Mouse (Mus musculus) right cerebral cortex, postnatal 4 days (tissue): ENCODE results near the gene Gm47985.
"Not testable (repeated sequence)": the region's sequence is repeated elsewhere in the genome, so short reads cannot be mapped to it uniquely, and the experiment has no call there.

Experiments
- DNase-seq: peaks from one replicate; pipeline ENCODE4 v3.0.0-alpha.2; 2022

The Gm47985 gene

DNA sequence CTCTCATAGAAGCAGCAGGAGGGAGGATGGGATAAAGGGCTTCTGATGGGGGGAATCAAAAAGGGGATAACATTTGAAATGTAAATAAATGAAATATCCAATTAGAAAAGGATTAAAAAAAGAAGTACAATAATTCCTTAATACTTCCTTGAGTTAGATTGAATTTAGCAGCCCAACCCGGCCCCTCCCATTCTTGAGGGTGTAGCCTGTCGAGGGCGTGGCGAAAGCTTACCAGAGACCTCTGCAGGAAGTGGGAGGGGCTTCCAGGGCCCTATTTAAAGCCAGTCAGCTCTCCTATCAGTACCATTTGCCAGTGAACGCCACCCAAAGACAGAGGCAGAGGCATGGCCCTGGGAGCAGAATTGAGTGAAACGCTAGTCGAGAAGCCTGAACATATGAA lies at the start of gene Gm47985:
Gene Gm47985 (plus strand): TSS at position 272 of the 400 bp plus-strand sequence.
- not testable (repeated sequence) for DNase-seq

DNA sequence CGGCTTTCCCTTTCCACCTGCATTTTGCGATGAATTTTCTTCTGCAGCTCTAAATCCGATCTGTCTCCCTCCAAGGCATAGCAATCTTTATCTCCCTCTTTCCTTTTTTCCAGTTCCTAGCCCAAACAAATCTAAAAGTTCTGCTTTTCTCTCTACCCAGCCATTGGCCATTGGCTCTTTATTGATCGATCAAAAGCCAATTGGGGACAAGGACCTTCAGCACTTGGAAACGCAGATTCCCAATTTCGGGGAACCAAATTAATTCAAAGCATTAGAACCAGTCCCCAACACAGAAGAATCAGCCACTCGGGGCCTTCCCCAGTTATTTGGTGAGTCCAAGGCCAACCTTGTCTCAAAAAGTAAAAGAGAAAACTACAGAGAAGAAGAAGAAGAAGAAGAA lies 49.7 kb upstream of the Gm47985 start:
- DNase-seq = no peak

DNA sequence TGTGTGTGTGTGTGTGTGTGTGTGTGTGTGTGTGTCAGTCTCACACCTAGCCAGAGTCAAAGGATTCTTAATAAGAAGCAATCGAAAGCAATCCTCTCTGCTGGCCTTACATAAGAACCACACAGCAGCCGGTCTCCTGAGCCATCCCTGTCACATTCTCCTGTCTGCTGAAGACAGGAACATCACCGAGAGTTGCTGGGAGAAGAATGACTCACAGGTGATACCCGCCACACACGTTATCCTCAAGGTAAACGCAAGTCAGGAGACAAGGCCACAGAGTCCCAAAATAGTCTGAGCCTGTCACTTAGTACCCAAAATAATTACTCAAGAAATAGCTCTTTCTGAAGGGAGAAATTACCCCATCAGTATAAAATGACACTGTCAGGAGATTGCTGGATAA lies 43.9 kb upstream of the Gm47985 start:
- no peak for DNase-seq

GRCm38 (mm10) chr1:151140956-151141355 lies 41.4 kb upstream of the Gm47985 start:
- DNase-seq = no peak

DNA sequence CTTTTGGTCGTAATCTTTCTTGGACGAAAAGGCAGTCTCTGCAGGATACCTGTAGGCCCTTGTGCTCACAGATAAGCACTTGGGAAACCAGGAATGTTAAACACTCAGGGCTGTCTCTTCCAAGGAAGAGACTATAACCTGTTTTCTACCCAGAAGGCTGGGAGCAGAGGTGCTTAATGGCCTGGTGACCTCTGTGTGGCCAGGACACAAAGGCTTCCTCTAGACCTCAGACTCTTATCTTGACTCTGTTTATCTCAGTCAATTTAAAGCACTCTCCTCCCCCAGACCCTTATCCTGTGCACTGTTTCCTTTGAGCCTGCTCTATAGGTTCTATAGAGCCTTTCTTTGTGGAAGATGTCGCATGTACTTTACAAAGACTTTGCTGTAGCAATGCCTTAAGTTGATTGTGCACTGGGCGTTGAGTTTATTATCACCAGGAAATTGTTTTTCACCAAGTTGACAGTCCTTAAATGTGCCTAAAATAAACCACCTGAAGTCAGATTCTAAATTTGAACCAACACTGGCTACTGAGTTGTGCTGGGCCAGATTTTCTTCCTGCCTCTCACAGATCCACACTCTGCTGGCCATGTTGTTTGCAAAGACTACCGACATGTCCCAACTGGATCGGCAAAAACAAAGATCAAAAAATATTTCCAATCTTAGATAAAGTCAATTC lies 37.7 kb upstream of the Gm47985 start:
- DNase-seq = no peak

GRCm38 (mm10) chr1:151147801-151148200 lies 34.5 kb upstream of the Gm47985 start:
- no peak for DNase-seq

DNA sequence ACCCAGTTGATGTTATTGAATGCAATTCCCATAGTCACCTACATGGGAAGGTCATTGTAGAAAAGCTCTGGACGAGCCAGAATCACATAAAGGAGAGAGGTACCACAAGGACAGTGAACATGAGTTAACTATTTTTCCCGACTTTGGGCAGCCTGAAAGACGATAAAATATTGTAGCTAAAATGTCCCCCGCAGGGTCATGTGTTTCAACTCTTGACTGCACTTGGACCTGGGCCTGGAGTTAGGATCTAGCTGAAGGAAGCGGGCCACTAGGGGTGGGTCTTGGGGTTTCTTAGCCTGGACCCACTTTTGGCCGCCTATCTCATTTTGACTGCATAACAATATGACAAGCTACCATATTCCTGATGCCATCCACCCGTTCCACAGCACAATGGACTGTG lies 32.1 kb upstream of the Gm47985 start:
- DNase-seq = no peak

- DNase-seq = no peak
These were observed 31.2 kb upstream of the Gm47985 start for GRCm38 (mm10) chr1:151151089-151151488.

- DNase-seq = no peak
These were observed 29.2 kb upstream of the Gm47985 start for GRCm38 (mm10) chr1:151153056-151153652.

GRCm38 (mm10) chr1:151154131-151154530 lies 28.2 kb upstream of the Gm47985 start:
- DNase-seq = not testable (repeated sequence)

DNA sequence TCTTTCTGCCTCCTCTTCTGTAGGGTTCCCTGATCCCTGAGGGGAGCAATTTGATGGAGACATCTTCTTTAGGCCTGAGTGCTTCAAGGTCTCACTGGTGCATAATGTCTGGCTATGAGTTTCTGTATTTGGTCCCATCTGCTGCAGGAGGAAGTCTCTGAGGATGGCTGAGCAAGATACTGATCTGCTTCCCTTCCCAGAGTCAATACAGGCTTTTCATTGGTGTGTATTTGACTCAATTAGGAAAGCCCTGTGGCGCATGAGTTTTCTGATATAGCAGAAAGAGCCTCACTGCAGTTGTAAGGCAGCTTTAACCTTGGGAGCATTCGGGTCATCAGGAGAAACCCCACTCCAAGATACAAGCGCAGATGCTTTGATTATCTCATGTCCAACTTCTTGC lies 26.2 kb upstream of the Gm47985 start:
- no peak for DNase-seq

DNA sequence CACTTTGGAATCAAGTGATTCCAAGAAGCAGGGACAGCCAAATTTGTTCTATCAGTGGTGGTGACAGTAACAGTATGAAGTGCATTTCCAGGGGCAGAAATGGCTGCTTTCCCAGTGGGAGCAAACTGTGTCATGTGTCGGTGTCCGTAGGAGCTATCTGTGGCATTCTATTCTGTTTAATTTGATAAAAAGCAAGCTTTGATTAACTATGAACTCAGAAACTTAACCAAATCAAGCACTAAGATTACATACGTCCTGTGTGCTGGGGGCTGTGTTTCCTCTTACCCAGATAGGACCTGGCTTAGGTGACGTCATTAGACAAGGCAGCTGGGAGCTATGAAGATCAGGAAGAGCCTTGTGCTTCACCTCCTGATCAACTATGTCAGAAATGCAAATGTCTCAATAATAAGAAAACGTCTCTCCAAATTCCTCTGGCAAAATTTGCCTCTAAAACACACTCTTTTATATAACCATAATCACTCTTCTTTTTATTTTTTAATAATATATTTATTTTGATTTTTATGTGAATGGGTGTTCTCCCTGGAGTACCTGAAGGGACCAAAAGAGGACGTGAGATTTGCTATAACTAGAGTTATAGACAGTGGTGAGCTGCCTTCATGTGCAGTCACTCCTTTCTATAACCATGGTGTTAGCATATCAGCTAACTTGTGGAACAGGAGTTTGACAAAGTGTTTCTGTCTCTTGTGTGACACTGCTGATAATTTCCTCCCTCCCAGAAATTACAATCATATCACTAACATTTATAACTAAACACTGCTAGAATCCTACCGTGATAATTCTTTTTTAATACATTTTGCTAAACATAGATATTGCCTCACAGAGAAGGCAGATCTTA lies 25.3 kb upstream of the Gm47985 start:
- no peak for DNase-seq

GRCm38 (mm10) chr1:151157963-151158856 lies 24.1 kb upstream of the Gm47985 start:
- no peak for DNase-seq

- DNase-seq = no peak
These were observed 23.4 kb upstream of the Gm47985 start for GRCm38 (mm10) chr1:151158857-151159510.

- DNase-seq = no peak
These were observed 16.3 kb upstream of the Gm47985 start for GRCm38 (mm10) chr1:151166031-151166430.

DNA sequence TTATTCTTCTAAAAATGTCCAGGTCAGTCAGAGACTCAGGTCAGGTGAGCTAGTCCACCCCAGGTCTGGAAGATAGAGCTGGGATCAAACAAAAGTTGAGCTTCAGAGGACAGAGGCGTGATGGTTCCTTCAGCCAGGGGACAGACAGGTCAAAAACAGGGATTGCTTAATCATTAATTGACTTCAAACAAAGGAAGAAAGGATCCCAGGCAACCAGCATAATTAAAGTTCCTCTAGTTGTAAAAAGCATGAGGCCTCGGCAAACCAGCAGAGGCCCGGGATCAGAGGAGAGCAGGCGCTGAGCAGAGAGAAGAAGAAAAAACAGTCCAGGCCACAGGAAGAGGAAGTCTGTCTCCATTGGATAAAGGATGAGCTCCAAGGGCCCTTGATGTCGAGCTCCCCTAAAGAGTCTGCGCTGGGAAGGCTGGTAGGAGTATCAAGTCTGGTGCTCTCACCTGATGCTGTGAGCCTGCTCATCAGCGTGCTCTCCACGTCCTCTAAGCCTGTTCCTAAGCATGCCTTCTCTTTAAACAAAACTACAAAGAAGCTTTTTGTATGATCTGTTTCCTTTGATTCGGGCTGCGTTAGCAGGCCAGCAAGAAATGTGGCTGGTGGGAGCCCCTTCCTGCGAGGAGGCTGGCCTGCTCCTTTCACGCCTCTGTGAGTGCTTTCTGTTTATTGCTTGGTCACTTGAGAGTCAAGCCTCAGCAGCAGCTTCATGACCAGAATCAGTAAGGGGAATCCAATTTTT lies 14.9 kb upstream of the Gm47985 start:
- DNase-seq = no peak

- DNase-seq = no peak
These were observed 13.7 kb upstream of the Gm47985 start for GRCm38 (mm10) chr1:151168637-151169036.

DNA sequence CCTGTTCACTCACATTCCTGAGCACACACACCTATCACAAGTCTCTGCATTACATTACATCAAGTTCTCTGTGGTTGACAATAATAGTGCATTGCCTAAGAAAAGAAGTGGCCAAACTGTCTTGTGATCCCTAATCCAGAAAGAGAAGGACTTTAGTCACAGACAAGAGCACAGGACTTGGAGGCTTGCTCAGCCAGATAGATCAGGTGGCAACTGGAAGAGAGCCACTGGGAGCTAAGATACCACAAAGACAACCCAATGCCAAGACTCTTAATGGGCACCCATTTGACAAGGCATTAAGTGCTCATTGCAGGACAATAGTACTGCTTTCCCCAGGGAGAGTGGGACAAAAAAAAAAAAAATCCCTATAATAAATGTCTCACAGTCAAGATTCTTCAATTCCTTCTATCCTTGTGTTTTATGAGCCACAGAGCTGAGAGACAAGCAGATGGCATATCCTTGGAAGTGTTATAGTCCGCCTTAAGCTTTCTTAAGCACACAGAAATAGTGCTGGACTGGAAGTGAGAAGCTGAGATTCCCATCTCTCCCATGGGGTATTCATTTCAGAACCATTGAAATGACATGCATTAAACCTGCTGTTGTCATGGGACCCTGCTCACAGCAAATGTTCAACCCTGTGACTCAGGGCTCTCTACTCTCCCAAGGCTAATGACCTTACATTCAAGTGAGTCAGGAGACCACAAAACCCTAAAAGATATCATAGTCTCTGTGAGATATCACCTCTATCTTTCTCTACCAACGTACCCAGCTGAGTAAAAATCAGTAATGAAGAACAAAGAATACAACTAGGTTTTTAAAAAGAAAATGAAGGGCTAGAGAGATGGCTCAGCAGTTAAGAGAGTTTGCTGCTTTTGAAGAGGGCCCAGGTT lies 10.5 kb upstream of the Gm47985 start:
- no peak for DNase-seq

- DNase-seq = no peak
These were observed 5.1 kb upstream of the Gm47985 start for GRCm38 (mm10) chr1:151177030-151177936.
